15 mouse cellular contexts compared by ENCODE assay signal in the genomic region with DNA sequence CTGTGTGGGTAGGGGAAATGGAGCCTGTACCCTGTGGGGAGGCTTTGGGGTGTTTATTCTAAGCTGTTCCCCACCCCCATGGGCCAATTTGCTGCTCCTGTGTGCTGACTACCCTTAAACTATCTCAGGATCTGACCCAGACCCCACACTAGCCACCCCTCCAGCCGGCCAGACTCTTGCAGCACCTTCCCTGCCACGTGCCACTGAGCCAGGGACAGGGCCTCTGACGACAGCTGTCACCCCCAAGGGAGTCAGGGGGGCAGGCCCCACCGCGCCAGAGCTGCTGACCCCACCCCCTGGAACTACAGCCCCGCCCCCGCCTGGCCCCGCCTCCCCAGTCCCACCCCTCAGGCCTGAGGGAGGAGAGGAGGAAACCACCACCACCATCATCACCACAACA. TPM values are rescaled to one million over a fixed set of nuclear protein-coding genes. Genes with fewer than 3 reads are reported as not detected.
DNase-seq lines count a peak whose midpoint lies in the region; ATAC-seq lines count a peak whose summit lies in the region.
"Had no signal": no experiment of that assay in that cellular context is flagged by ENCODE, and none has a peak within 500 bp of the region (broad histone marks: within the 10 kb centered on the region; RNA-seq: fewer than 3 reads in every experiment).

No protein-coding gene starts in this region.

- H3K9ac ChIP-seq in neural tube, embryonic 11.5 days (ENCODE audit: low read length), result no peak overlapping the region
- no peak overlapping the region for H3K9ac ChIP-seq in limb, embryonic 13.5 days
- H3K9ac ChIP-seq in neural tube, embryonic 15.5 days (replicated peaks), result peak overlapping the region; percentile 73
- H3K9ac ChIP-seq: limb, embryonic 12.5 days had no signal

- WGBS in neural tube, embryonic 11.5 days, result 1% methylated on average over 6 of the region's 8 CpGs
- WGBS in hindbrain, embryonic 10.5 days, result 2% methylated on average over 8 of the region's 8 CpGs
- WGBS in limb, embryonic 13.5 days, result 4% methylated on average over 8 of the region's 8 CpGs
- 0% methylated on average over 8 of the region's 8 CpGs for WGBS in neural tube, embryonic 15.5 days

- H3K27me3 ChIP-seq in neural tube, embryonic 11.5 days (ENCODE audit: control insufficient read depth, insufficient read depth, low read length), result peaks cover 15% of the 10 kb centered on the region; the same call in 1 of the 2 replicates
- H3K27me3 ChIP-seq in hindbrain, embryonic 10.5 days (ENCODE audit: insufficient read depth, poor library complexity, severe bottlenecking), result peaks cover 55% of the 10 kb centered on the region
- H3K27me3 ChIP-seq in limb, embryonic 13.5 days, result peaks cover 47% of the 10 kb centered on the region
- no peaks in the 10 kb centered on the region for H3K27me3 ChIP-seq in neural tube, embryonic 15.5 days (replicated peaks)

- H3K4me2 ChIP-seq in neural tube, embryonic 11.5 days (ENCODE audit: low read depth), result peak overlapping the region; percentile 32
- H3K4me2 ChIP-seq in limb, embryonic 13.5 days (replicated peaks), result peak overlapping the region; percentile 16
- H3K4me2 ChIP-seq in neural tube, embryonic 15.5 days, result peak overlapping the region; percentile 98
- H3K4me2 ChIP-seq: limb, embryonic 12.5 days had no signal

- H3K4me3 ChIP-seq in neural tube, embryonic 11.5 days (ENCODE audit: low read depth, low read length), result no peak overlapping the region
- peak overlapping the region; percentile 56; the same call in 1 of the 2 replicates for H3K4me3 ChIP-seq in hindbrain, embryonic 10.5 days
- no peak overlapping the region for H3K4me3 ChIP-seq in limb, embryonic 13.5 days
- peak overlapping the region; percentile 67 for H3K4me3 ChIP-seq in neural tube, embryonic 15.5 days (replicated peaks)
- H3K4me3 ChIP-seq: limb, embryonic 12.5 days had no signal

- H3K27ac ChIP-seq in neural tube, embryonic 11.5 days (ENCODE audit: low read depth, low read length), result no peak overlapping the region
- H3K27ac ChIP-seq in hindbrain, embryonic 10.5 days, result 0 out of 2 replicates have a peak overlapping the region, but pooled peaks have one; percentile 16
- no peak overlapping the region for H3K27ac ChIP-seq in limb, embryonic 13.5 days
- peak overlapping the region; percentile 77 for H3K27ac ChIP-seq in neural tube, embryonic 15.5 days (replicated peaks)
- H3K27ac ChIP-seq: kidney, postnatal 0 days; limb, embryonic 12.5 days had no signal

- peaks cover 11% of the 10 kb centered on the region for H3K4me1 ChIP-seq in neural tube, embryonic 11.5 days (ENCODE audit: control insufficient read depth, insufficient read depth, low read length)
- H3K4me1 ChIP-seq in hindbrain, embryonic 10.5 days (replicated peaks), result peaks cover 46% of the 10 kb centered on the region
- H3K4me1 ChIP-seq in limb, embryonic 13.5 days, result peaks cover 26% of the 10 kb centered on the region
- H3K4me1 ChIP-seq in neural tube, embryonic 15.5 days, result peaks cover 54% of the 10 kb centered on the region

- ATAC-seq in neural tube, embryonic 11.5 days (ENCODE audit: insufficient read depth, low FRiP score, low TSS enrichment), result no peak
- peak; percentile 2; the same call in 1 of the 2 replicates for ATAC-seq in limb, embryonic 13.5 days (ENCODE audit: low FRiP score, low read depth)
- no peak for ATAC-seq in neural tube, embryonic 15.5 days (ENCODE audit: low FRiP score)
- ATAC-seq: activated CD4-positive, CD25-positive, alpha-beta regulatory T cell, adult 4 months; lung, postnatal 0 days had no signal

- H3K36me3 ChIP-seq in neural tube, embryonic 11.5 days (ENCODE audit: control insufficient read depth, insufficient read depth, low read length), result no peaks in the 10 kb centered on the region
- H3K36me3 ChIP-seq in hindbrain, embryonic 10.5 days, result no peaks in the 10 kb centered on the region
- no peaks in the 10 kb centered on the region for H3K36me3 ChIP-seq in limb, embryonic 13.5 days
- H3K36me3 ChIP-seq in neural tube, embryonic 15.5 days, result peaks cover 28% of the 10 kb centered on the region
- H3K36me3 ChIP-seq: limb, embryonic 12.5 days had no signal

- no peaks in the 10 kb centered on the region for H3K9me3 ChIP-seq in neural tube, embryonic 11.5 days (ENCODE audit: control insufficient read depth, low read length)
- no peaks in the 10 kb centered on the region for H3K9me3 ChIP-seq in hindbrain, embryonic 10.5 days
- H3K9me3 ChIP-seq in limb, embryonic 13.5 days, result no peaks in the 10 kb centered on the region
- H3K9me3 ChIP-seq in neural tube, embryonic 15.5 days (replicated peaks), result no peaks in the 10 kb centered on the region
- H3K9me3 ChIP-seq: limb, embryonic 12.5 days had no signal

- no peak for DNase-seq in neural tube, embryonic 11.5 days (ENCODE audit: low spot score)
- DNase-seq in neural tube, embryonic 10.5 days (ENCODE audit: extremely low spot score, low spot score), result no peak
- no peak for DNase-seq in hindbrain, embryonic 10.5 days (ENCODE audit: low spot score)
- no peak for DNase-seq in adrenal gland, postnatal 10 days
- DNase-seq in kidney, postnatal 4 days, result no peak
- no peak for DNase-seq in spleen, adult 18-20 months
- DNase-seq: embryo, embryonic 11 days; heart, adult 11 months; heart, postnatal 14 days had no signal

RNA-seq across cellular contexts. Expression of gene Sez6l2, which starts 2.3 kb away (rescaled TPM):
- polyA plus RNA-seq in neural tube, embryonic 11.5 days (2014; fragmentation: Nextera tagmentation; extraction: Ambion mirVana), result 10.0 and 13.5 TPM in 2 replicates
- 2.3 and 7.6 TPM in 2 replicates for polyA plus RNA-seq in hindbrain, embryonic 10.5 days (2016; fragmentation: Nextera tagmentation; extraction: Ambion mirVana)
- 0.33 and 0.66 TPM in 2 replicates for polyA plus RNA-seq in limb, embryonic 13.5 days (2015; fragmentation: Nextera tagmentation; extraction: Ambion mirVana)
- 51.6 and 56.9 TPM in 2 replicates for polyA plus RNA-seq in neural tube, embryonic 15.5 days (2015; fragmentation: Nextera tagmentation; extraction: Ambion mirVana)
- 10 to 100 TPM; 38.8 to 58.2 TPM for total RNA-seq in adrenal gland, postnatal 10 days (2021)

RNA-seq across cellular contexts. Expression of gene Asphd1, which starts 3.3 kb away (rescaled TPM):
- polyA plus RNA-seq in neural tube, embryonic 11.5 days (2014; fragmentation: Nextera tagmentation; extraction: Ambion mirVana), result 0.82 and 0.87 TPM in 2 replicates
- 0.41 and 1.2 TPM in 2 replicates for polyA plus RNA-seq in hindbrain, embryonic 10.5 days (2016; fragmentation: Nextera tagmentation; extraction: Ambion mirVana)
- 0.20 TPM in 1 of 2 replicates, not detected in the other for polyA plus RNA-seq in limb, embryonic 13.5 days (2015; fragmentation: Nextera tagmentation; extraction: Ambion mirVana)
- 8.9 and 11.7 TPM in 2 replicates for polyA plus RNA-seq in neural tube, embryonic 15.5 days (2015; fragmentation: Nextera tagmentation; extraction: Ambion mirVana)
- total RNA-seq in adrenal gland, postnatal 10 days (2021), result 1 to 10 TPM; 1.9 to 2.0 TPM
- polyA plus RNA-seq: kidney, postnatal 0 days; lung, postnatal 0 days had no signal

RNA-seq across cellular contexts. Expression of gene Cdipt, which starts 23.1 kb away (rescaled TPM):
- polyA plus RNA-seq in neural tube, embryonic 11.5 days (2014; fragmentation: Nextera tagmentation; extraction: Ambion mirVana), result 79.1 and 80.3 TPM in 2 replicates
- 92.5 and 103 TPM in 2 replicates for polyA plus RNA-seq in hindbrain, embryonic 10.5 days (2016; fragmentation: Nextera tagmentation; extraction: Ambion mirVana)
- 97.1 and 105 TPM in 2 replicates for polyA plus RNA-seq in limb, embryonic 13.5 days (2015; fragmentation: Nextera tagmentation; extraction: Ambion mirVana)
- 139 and 145 TPM in 2 replicates for polyA plus RNA-seq in neural tube, embryonic 15.5 days (2015; fragmentation: Nextera tagmentation; extraction: Ambion mirVana)
- 10 to 100 TPM; 70.6 to 76.4 TPM for total RNA-seq in adrenal gland, postnatal 10 days (2021)

RNA-seq across cellular contexts. Expression of gene Cdiptos, which starts 23.3 kb away (rescaled TPM):
- polyA plus RNA-seq in neural tube, embryonic 11.5 days (2014; fragmentation: Nextera tagmentation; extraction: Ambion mirVana), result 0.47 and 1.1 TPM in 2 replicates
- polyA plus RNA-seq in hindbrain, embryonic 10.5 days (2016; fragmentation: Nextera tagmentation; extraction: Ambion mirVana), result 0.63 and 1.0 TPM in 2 replicates
- polyA plus RNA-seq in limb, embryonic 13.5 days (2015; fragmentation: Nextera tagmentation; extraction: Ambion mirVana), result 0.65 and 1.9 TPM in 2 replicates
- 0.82 and 1.0 TPM in 2 replicates for polyA plus RNA-seq in neural tube, embryonic 15.5 days (2015; fragmentation: Nextera tagmentation; extraction: Ambion mirVana)
- total RNA-seq in adrenal gland, postnatal 10 days (2021), result 1 to 10 TPM; 1.6 to 2.7 TPM

RNA-seq across cellular contexts. Expression of gene Kctd13, which starts 24.0 kb away (rescaled TPM):
- polyA plus RNA-seq in neural tube, embryonic 11.5 days (2014; fragmentation: Nextera tagmentation; extraction: Ambion mirVana), result 33.4 and 35.6 TPM in 2 replicates
- 23.9 and 35.5 TPM in 2 replicates for polyA plus RNA-seq in hindbrain, embryonic 10.5 days (2016; fragmentation: Nextera tagmentation; extraction: Ambion mirVana)
- 16.9 and 17.2 TPM in 2 replicates for polyA plus RNA-seq in limb, embryonic 13.5 days (2015; fragmentation: Nextera tagmentation; extraction: Ambion mirVana)
- polyA plus RNA-seq in neural tube, embryonic 15.5 days (2015; fragmentation: Nextera tagmentation; extraction: Ambion mirVana), result 102 and 121 TPM in 2 replicates
- 10 to 100 TPM; 18.4 to 23.0 TPM for total RNA-seq in adrenal gland, postnatal 10 days (2021)

Comparison
In these comparisons a context has a peak if more than half of its experiments do, and no peak if none do; other contexts are left out.
1. H3K27ac ChIP-seq: peak in hindbrain, embryonic 10.5 days (single experiment) and neural tube, embryonic 15.5 days (single experiment); none in neural tube, embryonic 11.5 days (single experiment) and limb, embryonic 13.5 days (single experiment).
2. H3K4me3 ChIP-seq: peak in hindbrain, embryonic 10.5 days (single experiment) and neural tube, embryonic 15.5 days (single experiment); none in neural tube, embryonic 11.5 days (single experiment) and limb, embryonic 13.5 days (single experiment).
3. H3K4me2 ChIP-seq: peak in every context shown above with its lines; median percentile 98 in neural tube, embryonic 15.5 days; 32 in neural tube, embryonic 11.5 days; 16 in limb, embryonic 13.5 days.